Mouse (Mus musculus) heart, embryonic 16.5 days (tissue): ENCODE measurements around the gene Hist1h4c. TPM values are rescaled to one million over a fixed set of nuclear protein-coding genes. Genes with fewer than 3 reads are reported as not detected.
A peak's percentile ranks its signal among the peaks of the same experiment; 100 is the strongest.
"Not testable (repeated sequence)": the region's sequence is repeated elsewhere in the genome, so short reads cannot be mapped to it uniquely, and the experiment has no call there.

ENCODE experiments used
- ATAC-seq: fragments of 200-750 bp; cut with Nextera tagmentation; replicated peaks from 2 replicates; pipeline ENCODE4 v1.8.0; 2017; ENCODE audit warnings: moderate number of reproducible peaks; ENCODE audit not compliant: insufficient read depth, low FRiP score; ENCODE audit errors: extremely low read depth
- H3K27ac ChIP-seq: fragments of 300-500 bp; sonication (generic); 2 replicates; pipeline ENCODE4 v1.5.1; 2014; ENCODE audit warnings: mild to moderate bottlenecking, low read length, control low read depth, moderate library complexity
- H3K27me3 ChIP-seq: fragments of 300-500 bp; sonication (generic); 2 replicates; pipeline ENCODE4 v1.6.1; 2014; ENCODE audit warnings: low read length, mixed read lengths; ENCODE audit not compliant: control insufficient read depth, insufficient read depth
- H3K36me3 ChIP-seq: fragments of 300-500 bp; sonication (generic); 2 replicates; pipeline ENCODE4 v1.6.1; 2014; ENCODE audit not compliant: control insufficient read depth, insufficient read depth
- H3K4me1 ChIP-seq: fragments of 300-500 bp; sonication (generic); 2 replicates; pipeline ENCODE4 v1.6.1; 2014; ENCODE audit warnings: low read length, mixed read lengths; ENCODE audit not compliant: control insufficient read depth, insufficient read depth
- H3K4me2 ChIP-seq: fragments of 300-500 bp; sonication (generic); 2 replicates; pipeline ENCODE4 v1.6.1; 2014; ENCODE audit warnings: low read depth, mild to moderate bottlenecking, control low read depth, low read length
- H3K4me3 ChIP-seq: fragments of 300-500 bp; sonication (generic); 2 replicates; pipeline ENCODE4 v1.5.1; 2014; ENCODE audit warnings: mild to moderate bottlenecking, control low read depth, low read length
- H3K9ac ChIP-seq: fragments of 300-500 bp; sonication (generic); 2 replicates; pipeline ENCODE4 v1.6.1; 2014; ENCODE audit warnings: low read length, control low read depth
- H3K9me3 ChIP-seq: fragments of 300-500 bp; sonication (generic); replicated peaks from 2 replicates; pipeline ENCODE4 v1.6.1; 2016; ENCODE audit warnings: low read length; ENCODE audit not compliant: control insufficient read depth
- WGBS: fragments of 180-500 bp; shearing (Covaris S2); extraction: QIAGEN DNeasy Blood & Tissue Kit; methylation state at CpG from one replicate; pipeline ENCODE4 v1.1.7; 2014; 5-methylcytosine and 5-hydroxymethylcytosine counted together
- polyA plus RNA-seq: library from polyadenylated mRNA; unstranded; fragments of >200 nt; fragmentation: Nextera tagmentation; extraction: Ambion mirVana; gene quantifications from 2 replicates; pipeline ENCODE4 v1.2.1, GENCODE M21; 2015

Hist1h4c gene
- 1.9 and 2.8 TPM in 2 replicates for polyA plus RNA-seq

DNA sequence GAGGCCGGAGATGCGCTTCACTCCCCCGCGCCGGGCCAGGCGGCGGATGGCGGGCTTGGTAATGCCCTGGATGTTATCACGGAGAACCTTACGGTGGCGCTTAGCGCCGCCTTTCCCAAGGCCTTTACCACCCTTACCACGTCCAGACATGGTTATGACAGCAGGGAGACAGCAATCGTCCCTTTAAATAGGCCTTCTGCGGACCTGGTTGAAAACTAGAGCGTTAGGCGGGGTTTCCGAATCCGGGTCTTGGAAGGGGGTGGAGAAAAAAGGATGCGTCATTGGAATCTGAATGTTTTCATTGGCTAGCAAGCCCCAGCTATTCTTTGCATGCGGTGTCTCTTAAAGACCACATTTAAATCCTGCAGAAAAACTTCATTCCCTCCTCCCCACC lies at the start of gene Hist1h4c:
TSS of gene Hist1h4c (minus strand) at position 155 of the 394 bp plus-strand sequence.
- Histone ChIP-seq H3K4me2 (peak within 1 kb of the TSS; percentile 85), H3K9me3 (no peaks in the 10 kb centered on the region), H3K9ac (peak within 1 kb of the TSS; percentile 68), H3K4me1 (peaks cover 6% of the 10 kb centered on the region; the same call in 1 of the 2 replicates), H3K36me3 (no peaks in the 10 kb centered on the region), H3K4me3 (peak within 1 kb of the TSS; percentile 59), H3K27ac (peak within 1 kb of the TSS; percentile 92), H3K27me3 (no peaks in the 10 kb centered on the region)
- ATAC-seq = peak; percentile 96
- WGBS = under 1% methylated on average over 20 of the region's 22 CpGs

DNA sequence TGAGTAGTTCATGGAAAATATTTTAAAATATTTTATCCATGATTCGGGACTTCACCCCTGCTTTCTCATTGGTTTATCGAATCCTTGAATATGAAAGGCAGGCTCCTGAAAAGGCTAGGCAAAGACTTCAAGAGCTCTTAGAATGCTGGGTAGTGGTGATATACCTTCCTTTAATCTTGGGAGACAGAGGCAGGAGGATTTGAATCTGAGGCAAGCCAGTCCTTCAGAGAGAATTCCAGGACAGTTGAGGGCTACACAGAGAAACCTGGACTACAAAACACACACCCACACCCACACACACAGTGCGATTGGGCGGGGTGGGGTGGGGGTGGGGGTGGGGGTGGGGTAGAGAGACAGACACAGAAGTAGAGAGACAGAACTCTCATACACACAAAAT lies 49.6 kb upstream of the Hist1h4c start:
- WGBS = 16% methylated on average over 4 of the region's 4 CpGs
- no peak for ATAC-seq
- Histone ChIP-seq H3K27ac (peak overlapping the region; percentile 99), H3K36me3 (no peaks in the 10 kb centered on the region), H3K4me2 (peak overlapping the region; percentile 77), H3K4me3 (no peak overlapping the region), H3K9me3 (no peaks in the 10 kb centered on the region), H3K9ac (peak overlapping the region; percentile 71), H3K4me1 (peaks cover 14% of the 10 kb centered on the region), H3K27me3 (no peaks in the 10 kb centered on the region)

GRCm38 (mm10) chr13:23747081-23747891 lies 49.0 kb upstream of the Hist1h4c start:
- Histone ChIP-seq H3K4me1 (peaks cover 14% of the 10 kb centered on the region), H3K27ac (peak overlapping the region; percentile 99), H3K9ac (peak overlapping the region; percentile 71), H3K4me2 (peak overlapping the region; percentile 77), H3K4me3 (peak overlapping the region; percentile 56), H3K27me3 (no peaks in the 10 kb centered on the region), H3K36me3 (no peaks in the 10 kb centered on the region), H3K9me3 (no peaks in the 10 kb centered on the region)
- ATAC-seq = peak; percentile 8; the same call in 1 of the 2 replicates
- 8% methylated on average over 10 of the region's 13 CpGs for WGBS

- Histone ChIP-seq H3K27ac (peak within 1 kb of the TSS; percentile 99), H3K9ac (peak within 1 kb of the TSS; percentile 77), H3K4me3 (peak within 1 kb of the TSS; percentile 56), H3K4me1 (peaks cover 19% of the 10 kb centered on the region), H3K4me2 (peak within 1 kb of the TSS; percentile 77)
- not testable (repeated sequence) for H3K36me3 ChIP-seq, H3K9me3 ChIP-seq, H3K27me3 ChIP-seq
- WGBS = 1% methylated on average over 36 of the region's 58 CpGs
- ATAC-seq = peak; percentile 91
Observed at GRCm38 (mm10) chr13:23746201-23747080, 48.2 kb upstream of the Hist1h4c start, which contains the start of gene Hist1h2bb. TSS of gene Hist1h2bb (plus strand) at chr13:23746734.

GRCm38 (mm10) chr13:23745381-23746161 lies 47.3 kb upstream of the Hist1h4c start, which contains the start of gene Hist1h3c:
TSS of gene Hist1h3c (minus strand) at chr13:23745602.
- Histone ChIP-seq H3K4me2 (peak within 1 kb of the TSS; percentile 77), H3K27ac (peak within 1 kb of the TSS; percentile 99), H3K27me3 (no peaks in the 10 kb centered on the region), H3K4me3 (peak within 1 kb of the TSS; percentile 56), H3K9me3 (no peaks in the 10 kb centered on the region), H3K9ac (peak within 1 kb of the TSS; percentile 77), H3K4me1 (peaks cover 23% of the 10 kb centered on the region), H3K36me3 (no peaks in the 10 kb centered on the region)
- ATAC-seq = peak; percentile 52
- WGBS = under 1% methylated on average over 28 of the region's 28 CpGs

GRCm38 (mm10) chr13:23744421-23745380 lies 46.4 kb upstream of the Hist1h4c start:
- no peaks in the 10 kb centered on the region for H3K36me3 ChIP-seq
- H3K9ac ChIP-seq = peak overlapping the region; percentile 72
- H3K9me3 ChIP-seq = no peaks in the 10 kb centered on the region
- H3K27me3 ChIP-seq = no peaks in the 10 kb centered on the region
- H3K27ac ChIP-seq = peak overlapping the region; percentile 67
- WGBS = 4% methylated on average over 19 of the region's 36 CpGs
- no peak for ATAC-seq
- H3K4me1 ChIP-seq = peaks cover 27% of the 10 kb centered on the region
- H3K4me3 ChIP-seq = peak overlapping the region; percentile 56
- H3K4me2 ChIP-seq = peak overlapping the region; percentile 77

DNA sequence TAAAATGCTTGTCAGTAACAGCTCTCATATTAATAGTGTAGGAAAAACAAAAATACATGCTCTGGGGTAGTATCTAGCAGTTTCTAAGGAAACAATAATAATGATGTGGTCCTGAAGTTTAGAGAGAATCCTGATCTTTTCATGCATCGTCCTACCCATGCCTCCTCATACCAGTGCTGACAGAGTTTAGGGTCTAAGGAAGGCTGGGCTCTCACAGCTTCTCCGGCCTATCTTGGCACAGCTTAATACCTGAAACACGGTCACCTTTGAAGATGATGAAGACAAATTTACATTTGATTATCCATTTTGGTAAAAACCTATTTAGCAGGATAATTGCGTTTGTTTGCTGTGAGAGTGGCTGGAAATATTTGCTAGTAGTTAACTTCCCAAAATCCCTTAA lies 45.7 kb upstream of the Hist1h4c start:
- Histone ChIP-seq H3K9ac (no peak overlapping the region), H3K4me2 (peak overlapping the region; percentile 77; the same call in 1 of the 2 replicates), H3K36me3 (no peaks in the 10 kb centered on the region), H3K4me1 (peaks cover 27% of the 10 kb centered on the region), H3K4me3 (peak overlapping the region; percentile 56), H3K27ac (peak overlapping the region; percentile 59), H3K27me3 (no peaks in the 10 kb centered on the region), H3K9me3 (no peaks in the 10 kb centered on the region)
- ATAC-seq = no peak
- WGBS = 40% methylated on average over 4 of the region's 4 CpGs
